Mouse (Mus musculus): Measurements from ENCODE around the gene Car10. TPM values are rescaled to one million over a fixed set of nuclear protein-coding genes. Genes with fewer than 3 reads are reported as not detected.
A peak's percentile ranks its signal among the peaks of the same experiment; 100 is the strongest.

Gene Car10
- polyA plus RNA-seq, 2 experiments: 0.70 TPM

DNA sequence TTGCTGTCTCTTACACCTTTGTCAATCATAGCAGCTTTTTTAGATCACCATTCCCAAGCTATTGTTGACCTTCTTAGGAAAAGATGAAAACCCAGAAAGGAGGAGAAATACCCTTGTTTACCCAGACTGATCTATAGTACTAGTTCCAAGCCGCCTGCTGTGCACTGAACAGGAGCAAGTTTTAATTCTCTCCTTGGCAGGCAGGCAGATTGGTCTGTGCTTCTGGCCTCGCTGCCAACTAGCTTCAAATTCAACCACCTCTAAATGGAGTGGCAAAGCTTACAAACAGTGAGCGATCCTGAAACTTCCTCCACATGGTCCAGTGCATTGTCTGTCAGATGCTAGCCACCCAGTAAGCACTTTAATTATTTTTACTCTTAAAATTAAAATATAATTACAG, 247.0 kb downstream of the Car10 start:
- DNase-seq (ENCODE audit: low spot score) (no peak), ATAC-seq (ENCODE audit: low FRiP score, low read depth) (no peak)
- Histone ChIP-seq H3K9ac (ENCODE audit: low read depth, low read length, severe bottlenecking) (no peak overlapping the region), H3K4me1 (ENCODE audit: control insufficient read depth, insufficient read depth, low read length) (no peaks in the 10 kb centered on the region), H3K36me3 (ENCODE audit: control insufficient read depth, insufficient read depth, low read length) (no peaks in the 10 kb centered on the region), H3K9me3 (ENCODE audit: control insufficient read depth, low read length) (no peaks in the 10 kb centered on the region), H3K4me3 (replicated peaks; ENCODE audit: low read length) (no peak overlapping the region), H3K27ac (replicated peaks; ENCODE audit: low read depth, low read length) (no peak overlapping the region), H3K27me3 (ENCODE audit: control insufficient read depth, insufficient read depth, low read length) (no peaks in the 10 kb centered on the region), H3K4me2 (replicated peaks; ENCODE audit: low read depth, low read length, severe bottlenecking) (no peak overlapping the region)
- WGBS: 76% methylated on average over 3 of the region's 3 CpGs
- no peak for TF ChIP-seq POLR2A (IDR thresholded peaks at IDR 0.05; ENCODE audit: borderline replicate concordance, extremely low read depth, insufficient read depth, insufficient read length)

DNA sequence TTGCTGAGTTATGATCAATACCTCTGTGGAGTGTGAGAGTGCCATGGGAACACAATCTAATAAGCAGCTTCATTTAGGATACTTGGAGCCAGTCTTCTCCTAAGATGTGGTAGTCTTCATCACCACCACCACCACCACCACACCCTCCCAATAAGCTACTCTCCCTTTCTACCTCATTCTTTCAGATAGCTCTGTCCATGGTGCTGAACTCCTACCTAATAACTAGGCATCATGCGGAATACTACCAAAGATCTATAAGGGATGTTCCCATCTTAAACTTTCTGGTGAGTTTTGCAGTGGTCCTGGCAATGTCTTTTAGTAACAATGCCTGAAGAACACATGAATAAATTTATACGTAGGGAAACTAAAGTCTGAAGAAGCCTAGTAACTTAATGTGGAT, 263.7 kb downstream of the Car10 start:
- Histone ChIP-seq H3K27ac (replicated peaks; ENCODE audit: low read depth, low read length) (no peak overlapping the region), H3K9me3 (ENCODE audit: control insufficient read depth, low read length) (no peaks in the 10 kb centered on the region), H3K27me3 (ENCODE audit: control insufficient read depth, insufficient read depth, low read length) (no peaks in the 10 kb centered on the region), H3K4me2 (replicated peaks; ENCODE audit: low read depth, low read length, severe bottlenecking) (no peak overlapping the region), H3K36me3 (ENCODE audit: control insufficient read depth, insufficient read depth, low read length) (no peaks in the 10 kb centered on the region), H3K4me1 (ENCODE audit: control insufficient read depth, insufficient read depth, low read length) (no peaks in the 10 kb centered on the region), H3K4me3 (replicated peaks; ENCODE audit: low read length) (no peak overlapping the region), H3K9ac (ENCODE audit: low read depth, low read length, severe bottlenecking) (no peak overlapping the region)
- ATAC-seq (ENCODE audit: low FRiP score, low read depth) (no peak), DNase-seq (ENCODE audit: low spot score) (peak; percentile 71)
- WGBS: 68% methylated on average over 2 of the region's 2 CpGs
- no peak for TF ChIP-seq POLR2A (IDR thresholded peaks at IDR 0.05; ENCODE audit: borderline replicate concordance, extremely low read depth, insufficient read depth, insufficient read length)

DNA sequence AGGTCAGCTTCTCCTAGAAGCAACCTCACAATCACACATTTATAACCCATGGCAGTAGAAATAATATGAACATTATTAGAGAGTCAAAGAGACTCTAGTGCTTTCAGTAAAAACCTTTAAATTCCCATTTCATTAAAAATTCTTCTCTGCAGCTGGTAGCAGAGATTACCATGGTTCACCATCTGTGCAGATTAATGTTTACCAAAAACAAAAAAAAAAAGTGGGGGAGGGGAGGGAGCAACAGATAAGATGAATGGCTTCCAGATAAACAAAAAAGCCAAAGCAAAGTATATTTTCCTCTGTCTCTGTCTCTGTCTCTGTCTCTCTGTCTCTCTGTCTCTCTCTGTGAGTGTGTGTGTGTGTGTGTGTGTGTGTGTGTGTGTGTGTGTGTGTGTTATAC, 266.3 kb downstream of the Car10 start:
- Histone ChIP-seq H3K27ac (replicated peaks; ENCODE audit: low read depth, low read length) (no peak overlapping the region), H3K36me3 (ENCODE audit: control insufficient read depth, insufficient read depth, low read length) (no peaks in the 10 kb centered on the region), H3K4me1 (ENCODE audit: control insufficient read depth, insufficient read depth, low read length) (no peaks in the 10 kb centered on the region), H3K4me2 (replicated peaks; ENCODE audit: low read depth, low read length, severe bottlenecking) (no peak overlapping the region), H3K9ac (ENCODE audit: low read depth, low read length, severe bottlenecking) (no peak overlapping the region), H3K4me3 (replicated peaks; ENCODE audit: low read length) (no peak overlapping the region), H3K9me3 (ENCODE audit: control insufficient read depth, low read length) (no peaks in the 10 kb centered on the region), H3K27me3 (ENCODE audit: control insufficient read depth, insufficient read depth, low read length) (no peaks in the 10 kb centered on the region)
- no peak for DNase-seq (ENCODE audit: low spot score)
- TF ChIP-seq POLR2A (IDR thresholded peaks at IDR 0.05; ENCODE audit: borderline replicate concordance, extremely low read depth, insufficient read depth, insufficient read length): no peak
- no peak for ATAC-seq (ENCODE audit: low FRiP score, low read depth)

DNA sequence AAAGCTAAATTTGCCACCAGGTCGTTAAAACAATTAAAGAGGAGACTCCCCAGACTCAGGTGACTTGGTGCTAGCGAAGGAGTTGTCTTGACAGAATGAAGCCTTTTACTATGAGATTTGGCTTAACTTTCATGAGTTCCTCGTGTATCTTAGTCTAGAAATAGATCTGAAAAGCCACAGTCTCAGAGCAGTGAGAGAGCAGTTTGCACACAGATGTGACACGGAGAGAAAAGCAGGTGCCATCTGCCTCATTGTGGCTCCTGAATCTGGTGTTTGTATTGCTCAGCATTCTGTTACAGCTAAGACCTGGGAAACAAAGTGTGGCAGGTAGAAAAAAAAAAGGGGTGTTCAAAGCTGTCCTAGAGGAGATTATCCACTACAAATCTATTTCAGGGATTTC, 269.4 kb downstream of the Car10 start:
- DNase-seq (ENCODE audit: low spot score) (no peak), ATAC-seq (ENCODE audit: low FRiP score, low read depth) (no peak)
- H3K27me3 ChIP-seq (ENCODE audit: control insufficient read depth, insufficient read depth, low read length): no peaks in the 10 kb centered on the region
- no peak overlapping the region for H3K27ac ChIP-seq (replicated peaks; ENCODE audit: low read depth, low read length)
- H3K4me3 ChIP-seq (replicated peaks; ENCODE audit: low read length): no peak overlapping the region
- TF ChIP-seq POLR2A (IDR thresholded peaks at IDR 0.05; ENCODE audit: borderline replicate concordance, extremely low read depth, insufficient read depth, insufficient read length): no peak
- no peaks in the 10 kb centered on the region for H3K4me1 ChIP-seq (ENCODE audit: control insufficient read depth, insufficient read depth, low read length)
- H3K9ac ChIP-seq (ENCODE audit: low read depth, low read length, severe bottlenecking): no peak overlapping the region
- 54% methylated on average over 4 of the region's 4 CpGs for WGBS
- H3K4me2 ChIP-seq (replicated peaks; ENCODE audit: low read depth, low read length, severe bottlenecking): no peak overlapping the region
- no peaks in the 10 kb centered on the region for H3K9me3 ChIP-seq (ENCODE audit: control insufficient read depth, low read length)
- no peaks in the 10 kb centered on the region for H3K36me3 ChIP-seq (ENCODE audit: control insufficient read depth, insufficient read depth, low read length)

DNA sequence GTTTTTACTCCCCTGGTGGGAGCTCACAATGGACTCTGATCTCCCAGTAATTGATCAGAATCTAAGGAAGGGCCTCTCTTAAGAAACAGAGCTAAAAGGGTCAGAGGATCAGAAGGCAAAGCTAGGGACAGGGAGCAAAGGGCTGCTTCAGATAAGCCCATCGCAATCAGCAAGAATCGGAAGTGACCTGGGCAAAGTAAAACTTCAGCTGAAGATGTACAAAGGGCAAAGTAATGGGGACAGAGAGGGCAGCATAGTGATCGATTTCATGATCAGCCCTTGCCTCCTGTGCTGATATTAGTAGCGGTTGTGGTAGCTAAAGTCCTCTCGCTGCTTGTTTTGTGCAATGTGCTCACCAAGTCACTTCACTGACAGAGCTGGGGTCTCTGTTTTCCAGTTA, 269.9 kb downstream of the Car10 start:
- H3K27ac ChIP-seq (replicated peaks; ENCODE audit: low read depth, low read length): no peak overlapping the region
- no peaks in the 10 kb centered on the region for H3K4me1 ChIP-seq (ENCODE audit: control insufficient read depth, insufficient read depth, low read length)
- H3K9me3 ChIP-seq (ENCODE audit: control insufficient read depth, low read length): no peaks in the 10 kb centered on the region
- 87% methylated on average over 5 of the region's 5 CpGs for WGBS
- DNase-seq (ENCODE audit: low spot score): no peak
- H3K4me3 ChIP-seq (replicated peaks; ENCODE audit: low read length): no peak overlapping the region
- no peak for ATAC-seq (ENCODE audit: low FRiP score, low read depth)
- H3K27me3 ChIP-seq (ENCODE audit: control insufficient read depth, insufficient read depth, low read length): no peaks in the 10 kb centered on the region
- H3K4me2 ChIP-seq (replicated peaks; ENCODE audit: low read depth, low read length, severe bottlenecking): no peak overlapping the region
- no peak for TF ChIP-seq POLR2A (IDR thresholded peaks at IDR 0.05; ENCODE audit: borderline replicate concordance, extremely low read depth, insufficient read depth, insufficient read length)
- no peaks in the 10 kb centered on the region for H3K36me3 ChIP-seq (ENCODE audit: control insufficient read depth, insufficient read depth, low read length)
- no peak overlapping the region for H3K9ac ChIP-seq (ENCODE audit: low read depth, low read length, severe bottlenecking)

DNA sequence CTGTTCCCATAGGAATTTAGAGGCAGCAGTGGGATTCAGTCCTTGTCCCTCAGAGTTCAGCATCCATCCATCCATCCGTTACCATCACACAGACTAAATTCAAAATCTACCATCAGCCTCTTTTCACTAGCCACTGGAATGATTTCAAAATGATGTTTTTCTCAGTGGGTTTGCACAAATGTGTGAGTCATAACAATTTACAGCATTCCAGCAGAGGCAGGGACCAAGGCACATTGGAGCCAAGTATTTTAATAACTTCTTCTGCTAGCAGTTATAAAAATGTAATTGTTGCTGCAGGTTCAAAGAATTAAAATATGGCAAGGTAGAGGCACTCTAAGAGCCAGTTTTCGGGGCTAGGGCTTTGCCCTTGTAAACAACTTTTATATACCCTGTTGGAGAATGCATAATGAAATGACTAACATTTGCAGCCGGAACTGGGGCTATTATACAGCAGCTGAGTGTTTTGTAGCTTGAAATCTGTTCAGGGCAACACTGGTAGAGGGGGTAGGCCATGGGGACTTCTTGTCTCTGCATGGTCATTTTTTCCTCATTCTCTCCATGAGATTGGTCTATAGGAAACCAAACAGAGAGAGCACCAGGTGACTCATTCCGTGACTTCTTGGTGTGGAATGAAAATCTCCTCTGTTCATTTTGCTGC, 276.0 kb downstream of the Car10 start:
- DNase-seq (ENCODE audit: low spot score) (peak; percentile 15), ATAC-seq (ENCODE audit: low FRiP score, low read depth) (no peak; the same call in 1 of the 2 replicates)
- no peak for TF ChIP-seq POLR2A (IDR thresholded peaks at IDR 0.05; ENCODE audit: borderline replicate concordance, extremely low read depth, insufficient read depth, insufficient read length)
- Histone ChIP-seq H3K36me3 (ENCODE audit: control insufficient read depth, insufficient read depth, low read length) (no peaks in the 10 kb centered on the region), H3K4me1 (ENCODE audit: control insufficient read depth, insufficient read depth, low read length) (no peaks in the 10 kb centered on the region), H3K4me2 (replicated peaks; ENCODE audit: low read depth, low read length, severe bottlenecking) (no peak overlapping the region), H3K9ac (ENCODE audit: low read depth, low read length, severe bottlenecking) (no peak overlapping the region), H3K27ac (replicated peaks; ENCODE audit: low read depth, low read length) (no peak overlapping the region), H3K4me3 (replicated peaks; ENCODE audit: low read length) (no peak overlapping the region), H3K9me3 (ENCODE audit: control insufficient read depth, low read length) (no peaks in the 10 kb centered on the region), H3K27me3 (ENCODE audit: control insufficient read depth, insufficient read depth, low read length) (no peaks in the 10 kb centered on the region)
- WGBS: 52% methylated on average over 4 of the region's 4 CpGs
